Mouse (Mus musculus) cerebellum, adult (tissue): Measurements from ENCODE around the gene Ctbp1.

Experiments
- ATAC-seq: cut with Nextera tagmentation; 2 replicates; pipeline ENCODE4 v1.9.2; 2017; ENCODE audit warnings: mild to moderate bottlenecking, moderate library complexity, mixed read lengths; ENCODE audit not compliant: insufficient number of reproducible peaks, low FRiP score, low TSS enrichment

Ctbp1 gene

GRCm38 (mm10) chr5:33214723-33215122 is 60.1 kb downstream of the Ctbp1 start:
- ATAC-seq = no peak

GRCm38 (mm10) chr5:33211254-33211653 is 63.5 kb downstream of the Ctbp1 start:
- no peak for ATAC-seq

- ATAC-seq = no peak
Observed at GRCm38 (mm10) chr5:33210515-33210914, 64.3 kb downstream of the Ctbp1 start.

GRCm38 (mm10) chr5:33208533-33209245 is 66.1 kb downstream of the Ctbp1 start:
- ATAC-seq = no peak

- ATAC-seq = no peak
Observed at GRCm38 (mm10) chr5:33207136-33207535, 67.7 kb downstream of the Ctbp1 start.

GRCm38 (mm10) chr5:33206328-33206727 is 68.5 kb downstream of the Ctbp1 start:
- ATAC-seq = no peak

GRCm38 (mm10) chr5:33204284-33204683 is 70.5 kb downstream of the Ctbp1 start:
- no peak for ATAC-seq

- peak; percentile 78 for ATAC-seq
Observed at GRCm38 (mm10) chr5:33203691-33204242, 71.0 kb downstream of the Ctbp1 start.

GRCm38 (mm10) chr5:33203171-33203565 is 71.6 kb downstream of the Ctbp1 start:
- ATAC-seq = no peak

- ATAC-seq = no peak
Observed at GRCm38 (mm10) chr5:33202516-33203170, 72.2 kb downstream of the Ctbp1 start.

- no peak for ATAC-seq
Observed at GRCm38 (mm10) chr5:33201697-33202096, 73.1 kb downstream of the Ctbp1 start.

- ATAC-seq = no peak
Observed at GRCm38 (mm10) chr5:33200071-33200470, 74.7 kb downstream of the Ctbp1 start.
